Mouse (Mus musculus): ENCODE measurements around the gene Bhlhe23.

Bhlhe23 gene

GRCm38 (mm10) chr2:180775223-180775622, 1.5 kb downstream of the Bhlhe23 start:
- DNase-seq (ENCODE audit: low spot score): no peak

GRCm38 (mm10) chr2:180765713-180766112, 11.0 kb downstream of the Bhlhe23 start:
- DNase-seq (ENCODE audit: low spot score): no peak

DNA sequence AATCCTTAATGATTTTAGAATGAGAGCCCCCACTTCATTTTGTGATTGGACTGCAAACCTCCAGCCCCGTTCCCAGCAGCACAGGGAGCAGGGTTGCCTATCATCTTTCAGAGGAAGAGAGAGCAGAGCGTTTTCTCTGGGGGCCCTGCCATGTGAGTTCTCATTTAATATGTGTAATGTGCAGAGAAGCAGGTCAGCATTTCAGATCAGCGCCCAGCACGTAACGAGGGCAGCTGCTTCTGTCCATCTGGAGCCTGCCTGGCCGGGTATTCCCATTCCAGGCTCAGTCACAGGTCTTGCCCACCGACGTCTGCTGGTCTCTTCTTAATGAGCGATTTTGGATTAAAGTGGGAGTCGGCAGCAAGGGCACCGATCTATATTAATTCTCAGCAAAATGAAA, 11.7 kb downstream of the Bhlhe23 start:
- DNase-seq (ENCODE audit: low spot score): no peak

- DNase-seq (ENCODE audit: low spot score): no peak
These were observed 18.0 kb downstream of the Bhlhe23 start for GRCm38 (mm10) chr2:180758513-180759263.

DNA sequence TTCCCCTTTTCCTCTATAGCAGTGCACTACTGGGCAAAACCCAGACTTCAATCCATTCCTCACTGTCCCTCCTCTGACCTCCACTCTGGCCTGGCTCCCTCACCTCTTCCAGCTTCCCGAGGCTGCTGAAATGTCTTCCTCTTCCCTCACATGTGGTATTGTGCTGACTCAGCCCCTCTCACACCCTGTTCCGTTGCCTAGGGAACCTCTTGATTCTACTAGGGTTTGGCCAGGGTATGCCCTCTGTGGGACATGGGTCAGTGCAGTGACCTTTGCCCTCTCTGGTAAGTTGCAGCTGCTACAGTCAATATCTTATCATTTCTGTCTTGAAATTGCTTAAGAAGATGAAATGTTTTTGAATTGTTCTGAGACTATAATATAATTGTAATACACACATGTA, 19.9 kb downstream of the Bhlhe23 start:
- no peak for DNase-seq (ENCODE audit: low spot score)

- DNase-seq (ENCODE audit: low spot score): peak; percentile 16
These were observed 20.8 kb downstream of the Bhlhe23 start for GRCm38 (mm10) chr2:180755896-180756295.

GRCm38 (mm10) chr2:180754976-180755688, 21.6 kb downstream of the Bhlhe23 start:
- DNase-seq (ENCODE audit: low spot score): no peak

GRCm38 (mm10) chr2:180748904-180749303, 27.8 kb downstream of the Bhlhe23 start:
- DNase-seq (ENCODE audit: low spot score): no peak

GRCm38 (mm10) chr2:180746569-180747192, 30.0 kb downstream of the Bhlhe23 start:
- DNase-seq (ENCODE audit: low spot score): no peak

DNA sequence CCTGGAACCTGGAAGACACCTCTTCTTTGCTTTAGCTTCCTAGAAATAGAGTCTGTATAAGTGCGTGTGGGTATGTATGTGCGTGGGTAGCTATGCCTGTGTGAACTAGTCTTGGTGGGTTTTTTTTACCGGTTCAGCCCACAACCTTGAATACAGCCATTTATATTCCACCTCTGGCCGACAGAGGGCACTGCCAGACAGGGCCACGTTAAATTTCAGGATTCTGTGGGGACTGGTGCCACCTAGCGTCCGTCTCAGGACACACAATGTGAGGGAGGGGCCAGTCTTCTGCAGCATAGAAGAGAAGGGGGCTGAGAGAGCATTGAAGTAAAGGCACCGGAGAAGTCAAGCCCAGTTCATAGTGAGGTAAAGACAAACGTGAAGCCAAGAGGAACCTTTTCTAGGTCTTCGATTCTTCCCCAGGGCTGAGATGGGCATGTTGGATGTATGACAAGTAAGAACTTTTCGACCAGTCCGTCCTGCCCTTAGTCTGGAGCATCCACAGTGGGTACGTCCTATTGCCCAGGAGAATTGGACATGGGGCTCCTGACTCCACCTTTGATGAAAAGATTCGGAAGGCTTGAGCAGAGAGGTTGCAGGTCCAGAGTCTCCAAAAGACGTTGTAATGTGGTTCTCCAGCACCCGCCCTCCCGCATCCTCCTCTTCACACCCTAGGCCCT, 31.3 kb downstream of the Bhlhe23 start:
- peak; percentile 82 for DNase-seq (ENCODE audit: low spot score)

DNA sequence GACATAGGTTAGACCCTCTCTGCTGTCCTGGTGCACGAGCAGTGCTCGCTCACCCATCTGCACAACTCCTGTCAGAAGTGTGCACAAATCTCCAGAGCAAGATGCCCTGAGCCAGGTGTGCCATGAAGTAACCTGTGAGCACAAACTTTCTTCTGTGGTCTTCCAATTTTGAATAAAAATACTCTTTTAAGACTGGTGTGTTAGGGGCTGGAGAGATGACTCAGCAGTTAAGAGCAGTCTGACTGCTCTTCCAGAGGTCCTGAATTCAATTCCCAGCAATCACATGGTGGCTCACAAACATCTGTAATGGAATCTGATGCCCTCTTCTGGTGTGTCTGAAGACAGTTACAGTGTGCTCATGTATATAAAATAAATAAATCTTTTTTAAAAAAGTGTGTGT, 33.4 kb downstream of the Bhlhe23 start:
- no peak for DNase-seq (ENCODE audit: low spot score)

- no peak for DNase-seq (ENCODE audit: low spot score)
These were observed 33.9 kb downstream of the Bhlhe23 start for GRCm38 (mm10) chr2:180742820-180743219.

GRCm38 (mm10) chr2:180741421-180741820, 35.3 kb downstream of the Bhlhe23 start:
- DNase-seq (ENCODE audit: low spot score): no peak

DNA sequence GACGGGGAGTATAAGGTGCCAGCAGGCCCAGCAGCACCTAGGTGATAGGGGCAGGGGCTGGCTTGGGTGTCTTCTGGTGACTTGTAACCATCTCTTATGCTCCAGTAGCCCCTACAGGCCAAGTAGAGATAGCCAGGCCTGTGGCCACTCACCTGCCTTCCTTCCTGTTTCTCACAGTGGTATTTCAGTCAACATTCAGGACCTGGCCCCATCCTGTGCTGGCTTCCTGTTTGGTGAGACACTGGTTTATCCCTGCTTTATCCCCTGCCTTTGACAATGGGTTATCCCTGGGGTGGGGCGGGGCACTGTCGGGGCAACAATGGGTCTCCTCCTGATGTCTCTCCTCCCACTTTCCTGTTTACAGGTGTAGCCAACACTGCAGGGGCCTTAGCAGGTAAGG, 36.4 kb downstream of the Bhlhe23 start:
- DNase-seq (ENCODE audit: low spot score): no peak

- DNase-seq (ENCODE audit: low spot score): no peak
These were observed 38.7 kb downstream of the Bhlhe23 start for GRCm38 (mm10) chr2:180737984-180738383.

GRCm38 (mm10) chr2:180735232-180735631, 41.5 kb downstream of the Bhlhe23 start:
- no peak for DNase-seq (ENCODE audit: low spot score)

DNA sequence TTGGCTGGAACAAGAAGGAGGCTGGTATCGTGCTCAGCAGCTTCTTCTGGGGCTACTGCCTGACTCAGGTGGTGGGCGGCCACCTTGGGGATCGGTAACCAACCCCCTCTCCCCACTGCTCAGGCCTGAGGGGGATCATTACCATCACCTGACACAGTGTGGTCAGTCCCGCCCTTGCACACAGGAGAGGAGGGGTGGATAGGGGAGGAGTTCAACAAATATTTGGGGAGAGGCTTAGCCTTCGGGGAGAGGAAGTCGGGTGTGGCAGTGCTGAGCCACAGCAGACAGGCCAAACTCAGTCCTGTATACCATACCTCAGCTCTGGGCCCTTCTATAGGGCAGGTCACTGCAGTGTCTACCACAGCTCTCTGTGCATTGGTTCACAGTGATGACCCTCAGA, 44.7 kb downstream of the Bhlhe23 start:
- DNase-seq (ENCODE audit: low spot score): no peak

DNA sequence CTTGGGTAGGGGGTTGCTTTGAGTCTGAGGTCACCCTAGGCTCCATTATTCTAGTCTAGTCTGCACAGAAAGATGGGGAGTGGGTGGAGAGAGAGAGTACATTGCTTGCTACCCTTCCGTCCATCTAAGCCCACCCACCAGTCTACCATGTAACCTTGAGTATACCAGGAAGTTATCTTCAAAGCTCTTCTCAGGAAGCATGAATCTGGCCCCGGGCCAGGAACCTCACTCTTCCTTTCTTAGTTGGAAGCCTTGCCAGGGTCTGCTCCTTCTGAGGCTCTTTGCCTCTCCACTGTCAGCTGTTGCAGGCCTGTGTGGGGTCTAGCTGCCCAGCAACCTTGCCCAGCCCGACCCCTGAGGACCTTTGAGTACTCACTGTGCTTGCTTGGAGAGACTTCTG, 45.7 kb downstream of the Bhlhe23 start:
- no peak for DNase-seq (ENCODE audit: low spot score)

DNA sequence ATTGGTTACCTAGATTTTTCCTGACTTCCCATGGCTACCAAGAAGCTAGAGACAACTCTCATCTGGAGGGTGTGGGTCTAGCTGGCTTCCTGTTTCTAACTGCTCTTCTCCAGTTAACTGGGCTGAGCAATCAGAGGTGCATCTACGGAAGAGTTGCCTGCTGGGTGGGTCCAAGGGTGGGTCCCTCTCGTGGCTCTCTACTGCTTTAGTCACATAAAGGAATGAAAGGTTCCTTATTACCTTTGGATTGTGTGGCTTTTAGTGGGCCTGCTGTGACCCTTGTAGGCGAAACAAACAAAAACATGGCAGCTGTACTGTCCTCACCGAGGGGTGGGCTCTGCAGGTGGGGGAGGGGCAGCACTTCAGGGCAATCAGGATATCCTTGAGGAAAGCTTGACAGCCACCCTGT, 49.1 kb downstream of the Bhlhe23 start:
- no peak for DNase-seq (ENCODE audit: low spot score)

GRCm38 (mm10) chr2:180726658-180727442, 49.9 kb downstream of the Bhlhe23 start:
- DNase-seq (ENCODE audit: low spot score): no peak

- DNase-seq (ENCODE audit: low spot score): no peak
These were observed 50.7 kb downstream of the Bhlhe23 start for GRCm38 (mm10) chr2:180725856-180726629.

Measured in c-Kit-positive CD71-positive TER-119-positive erythroid progenitor cells, embryonic 14.5 days (primary cell).